Mouse (Mus musculus): ENCODE results near the gene Ncln.

Ncln gene

GRCm38 (mm10) chr10:81507095-81507494 is 10.9 kb upstream of the Ncln start:
- H3K4me1 ChIP-seq (replicated peaks; ENCODE audit: low read depth, low read length), result peaks cover 90% of the 10 kb centered on the region
- H3K36me3 ChIP-seq (ENCODE audit: insufficient read depth, low read length), result peaks cover 43% of the 10 kb centered on the region
- H3K27me3 ChIP-seq (ENCODE audit: insufficient read depth, low read length), result peaks cover 11% of the 10 kb centered on the region
- peaks cover 6% of the 10 kb centered on the region; the same call in 1 of the 2 replicates for H3K9me3 ChIP-seq (ENCODE audit: low read length)
- peak overlapping the region; percentile 76 for H3K4me3 ChIP-seq (replicated peaks; ENCODE audit: low read length)
- TF ChIP-seq NANOG (IDR thresholded peaks at IDR 0.05; ENCODE audit: borderline replicate concordance, low read length) (peak; percentile 47; the same call in 1 of the 2 replicates), CTCF (conservative IDR thresholded peaks at IDR 0.05; ENCODE audit: low read length) (no peak)

- no peaks in the 10 kb centered on the region for H3K27me3 ChIP-seq (ENCODE audit: insufficient read depth, low read length)
- H3K9me3 ChIP-seq (ENCODE audit: low read length), result peaks cover 6% of the 10 kb centered on the region; the same call in 1 of the 2 replicates
- peak overlapping the region; percentile 41 for H3K4me3 ChIP-seq (replicated peaks; ENCODE audit: low read length)
- H3K4me1 ChIP-seq (replicated peaks; ENCODE audit: low read depth, low read length), result peaks cover 79% of the 10 kb centered on the region
- TF ChIP-seq NANOG (IDR thresholded peaks at IDR 0.05; ENCODE audit: borderline replicate concordance, low read length) (no peak), POU5F1 (IDR thresholded peaks at IDR 0.05; ENCODE audit: borderline replicate concordance, low read length) (no peak), CTCF (conservative IDR thresholded peaks at IDR 0.05; ENCODE audit: low read length) (no peak)
- peaks cover 57% of the 10 kb centered on the region for H3K36me3 ChIP-seq (ENCODE audit: insufficient read depth, low read length)
These were observed 8.9 kb upstream of the Ncln start for GRCm38 (mm10) chr10:81505016-81505664.

GRCm38 (mm10) chr10:81502658-81503057 is 6.5 kb upstream of the Ncln start:
- peak overlapping the region; percentile 75 for H3K4me3 ChIP-seq (replicated peaks; ENCODE audit: low read length)
- H3K27me3 ChIP-seq (ENCODE audit: insufficient read depth, low read length), result no peaks in the 10 kb centered on the region
- peaks cover 57% of the 10 kb centered on the region for H3K36me3 ChIP-seq (ENCODE audit: insufficient read depth, low read length)
- peaks cover 6% of the 10 kb centered on the region; the same call in 1 of the 2 replicates for H3K9me3 ChIP-seq (ENCODE audit: low read length)
- TF ChIP-seq NANOG (IDR thresholded peaks at IDR 0.05; ENCODE audit: borderline replicate concordance, low read length) (no peak), POU5F1 (IDR thresholded peaks at IDR 0.05; ENCODE audit: borderline replicate concordance, low read length) (no peak), CTCF (conservative IDR thresholded peaks at IDR 0.05; ENCODE audit: low read length) (peak; percentile 96)
- peaks cover 77% of the 10 kb centered on the region for H3K4me1 ChIP-seq (replicated peaks; ENCODE audit: low read depth, low read length)

GRCm38 (mm10) chr10:81501863-81502262 is 5.7 kb upstream of the Ncln start:
- Histone ChIP-seq H3K27me3 (ENCODE audit: insufficient read depth, low read length) (no peaks in the 10 kb centered on the region), H3K4me1 (replicated peaks; ENCODE audit: low read depth, low read length) (peaks cover 78% of the 10 kb centered on the region), H3K9me3 (ENCODE audit: low read length) (peaks cover 6% of the 10 kb centered on the region; the same call in 1 of the 2 replicates), H3K4me3 (replicated peaks; ENCODE audit: low read length) (no peak overlapping the region), H3K36me3 (ENCODE audit: insufficient read depth, low read length) (peaks cover 57% of the 10 kb centered on the region)
- TF ChIP-seq POU5F1 (IDR thresholded peaks at IDR 0.05; ENCODE audit: borderline replicate concordance, low read length) (no peak), CTCF (conservative IDR thresholded peaks at IDR 0.05; ENCODE audit: low read length) (no peak), NANOG (IDR thresholded peaks at IDR 0.05; ENCODE audit: borderline replicate concordance, low read length) (no peak)

- Histone ChIP-seq H3K27me3 (ENCODE audit: insufficient read depth, low read length) (no peaks in the 10 kb centered on the region), H3K9me3 (ENCODE audit: low read length) (peaks cover 2% of the 10 kb centered on the region; the same call in 1 of the 2 replicates), H3K36me3 (ENCODE audit: insufficient read depth, low read length) (peaks cover 41% of the 10 kb centered on the region), H3K4me1 (replicated peaks; ENCODE audit: low read depth, low read length) (peaks cover 70% of the 10 kb centered on the region), H3K4me3 (replicated peaks; ENCODE audit: low read length) (peak within 1 kb of the TSS; percentile 74)
- TF ChIP-seq NANOG (IDR thresholded peaks at IDR 0.05; ENCODE audit: borderline replicate concordance, low read length) (no peak), CTCF (conservative IDR thresholded peaks at IDR 0.05; ENCODE audit: low read length) (no peak), POU5F1 (IDR thresholded peaks at IDR 0.05; ENCODE audit: borderline replicate concordance, low read length) (no peak)
These were observed 3.8 kb upstream of the Ncln start, which contains the start of gene S1pr4 for GRCm38 (mm10) chr10:81500032-81500431. Gene S1pr4, minus strand, starts transcription at chr10:81500132.

- TF ChIP-seq CTCF (conservative IDR thresholded peaks at IDR 0.05; ENCODE audit: low read length) (no peak), NANOG (IDR thresholded peaks at IDR 0.05; ENCODE audit: borderline replicate concordance, low read length) (no peak), POU5F1 (IDR thresholded peaks at IDR 0.05; ENCODE audit: borderline replicate concordance, low read length) (no peak)
- H3K27me3 ChIP-seq (ENCODE audit: insufficient read depth, low read length), result no peaks in the 10 kb centered on the region
- H3K4me3 ChIP-seq (replicated peaks; ENCODE audit: low read length), result peak overlapping the region; percentile 74
- H3K36me3 ChIP-seq (ENCODE audit: insufficient read depth, low read length), result peaks cover 42% of the 10 kb centered on the region
- H3K4me1 ChIP-seq (replicated peaks; ENCODE audit: low read depth, low read length), result peaks cover 75% of the 10 kb centered on the region
- H3K9me3 ChIP-seq (ENCODE audit: low read length), result no peaks in the 10 kb centered on the region
These were observed 3.2 kb upstream of the Ncln start for GRCm38 (mm10) chr10:81499250-81499901.

GRCm38 (mm10) chr10:81498316-81499249 is 2.4 kb upstream of the Ncln start:
- TF ChIP-seq POU5F1 (IDR thresholded peaks at IDR 0.05; ENCODE audit: borderline replicate concordance, low read length) (no peak), NANOG (IDR thresholded peaks at IDR 0.05; ENCODE audit: borderline replicate concordance, low read length) (no peak), CTCF (conservative IDR thresholded peaks at IDR 0.05; ENCODE audit: low read length) (no peak)
- Histone ChIP-seq H3K36me3 (ENCODE audit: insufficient read depth, low read length) (peaks cover 42% of the 10 kb centered on the region), H3K9me3 (ENCODE audit: low read length) (no peaks in the 10 kb centered on the region), H3K4me1 (replicated peaks; ENCODE audit: low read depth, low read length) (peaks cover 75% of the 10 kb centered on the region), H3K27me3 (ENCODE audit: insufficient read depth, low read length) (no peaks in the 10 kb centered on the region), H3K4me3 (replicated peaks; ENCODE audit: low read length) (peak overlapping the region; percentile 74)

Measured in E14TG2a.4 (cell line).